In genomic region chr19:46175173-46175572, GRCm38 (mm10) we compare ENCODE assay signal across 23 mouse cellular contexts. TPM values are rescaled to one million over a fixed set of nuclear protein-coding genes. Genes with fewer than 3 reads are reported as not detected.
DNase-seq lines count a peak whose midpoint lies in the region; ATAC-seq and TF ChIP-seq lines count a peak whose summit lies in the region.
"Had no signal": no experiment of that assay in that cellular context is flagged by ENCODE, and none has a peak within 500 bp of the region (broad histone marks: within the 10 kb centered on the region; RNA-seq: fewer than 3 reads in every experiment).

No protein-coding gene starts in this region.

- H3K9me3 ChIP-seq in lung, embryonic 14.5 days (ENCODE audit: low read depth, low read length), result no peaks in the 10 kb centered on the region
- H3K9me3 ChIP-seq in lung, embryonic 16.5 days (ENCODE audit: control insufficient read depth, low read length), result no peaks in the 10 kb centered on the region
- H3K9me3 ChIP-seq in stomach, embryonic 16.5 days (replicated peaks; ENCODE audit: control insufficient read depth, low read length), result no peaks in the 10 kb centered on the region
- H3K9me3 ChIP-seq: embryonic facial prominence, embryonic 10.5 days; embryonic facial prominence, embryonic 12.5 days; forebrain, embryonic 13.5 days; forebrain, embryonic 15.5 days had no signal

- no peak overlapping the region for H3K4me3 ChIP-seq in lung, embryonic 14.5 days (ENCODE audit: low read depth, low read length)
- H3K4me3 ChIP-seq in lung, embryonic 16.5 days (ENCODE audit: low read length), result no peak overlapping the region
- no peak overlapping the region for H3K4me3 ChIP-seq in stomach, embryonic 16.5 days (replicated peaks; ENCODE audit: low read length)
- H3K4me3 ChIP-seq: embryonic facial prominence, embryonic 10.5 days; embryonic facial prominence, embryonic 12.5 days; forebrain, embryonic 13.5 days; forebrain, embryonic 15.5 days had no signal

- no peak overlapping the region for H3K4me2 ChIP-seq in lung, embryonic 14.5 days
- no peak overlapping the region for H3K4me2 ChIP-seq in lung, embryonic 16.5 days (ENCODE audit: low read depth, low read length)
- H3K4me2 ChIP-seq in stomach, embryonic 16.5 days (ENCODE audit: low read depth, low read length), result no peak overlapping the region
- H3K4me2 ChIP-seq: embryonic facial prominence, embryonic 12.5 days; forebrain, embryonic 13.5 days; forebrain, embryonic 15.5 days had no signal

- H3K9ac ChIP-seq in lung, embryonic 14.5 days, result no peak overlapping the region
- H3K9ac ChIP-seq in lung, embryonic 16.5 days (ENCODE audit: low read length), result no peak overlapping the region
- H3K9ac ChIP-seq in stomach, embryonic 16.5 days (ENCODE audit: low read length), result no peak overlapping the region
- H3K9ac ChIP-seq: embryonic facial prominence, embryonic 12.5 days; forebrain, embryonic 13.5 days; forebrain, embryonic 15.5 days had no signal

- no peak for TF ChIP-seq CTCF in lung, embryonic 14.5 days (IDR thresholded peaks at IDR 0.05; ENCODE audit: low read depth)

- ATAC-seq in lung, embryonic 14.5 days (ENCODE audit: insufficient read depth), result no peak; the same call in 1 of the 2 replicates
- peak; percentile 43; the same call in 1 of the 2 replicates for ATAC-seq in lung, embryonic 16.5 days (ENCODE audit: low read depth)
- peak; percentile 53; the same call in 1 of the 2 replicates for ATAC-seq in stomach, embryonic 16.5 days (ENCODE audit: insufficient read depth, low FRiP score)
- ATAC-seq: forebrain, embryonic 13.5 days; forebrain, embryonic 15.5 days had no signal

- peak; percentile 15 for DNase-seq in lung, embryonic 14.5 days
- no peak for DNase-seq in lung, postnatal 4 days
- DNase-seq in lung, adult 18-20 months, result no peak
- peak; percentile 3 for DNase-seq in lung, postnatal 25 days (ENCODE audit: low spot score)
- DNase-seq in lung, postnatal 36 days, result no peak
- no peak for DNase-seq in cerebellum, adult 8-10 months
- DNase-seq: adrenal gland, adult 2 months; adrenal gland, postnatal 10 days; adrenal gland, postnatal 25 days; cerebellum, adult 11 months; cerebellum, adult 18-20 months; cerebellum, adult 9-10 months; cerebellum, postnatal 10 days; cerebellum, postnatal 25 days had no signal

- H3K27ac ChIP-seq in lung, embryonic 14.5 days (ENCODE audit: low read depth), result 0 out of 2 replicates have a peak overlapping the region, but pooled peaks have one; percentile 1
- H3K27ac ChIP-seq in lung, embryonic 16.5 days (ENCODE audit: low read length), result peak overlapping the region; percentile 15; the same call in 1 of the 2 replicates
- H3K27ac ChIP-seq in stomach, embryonic 16.5 days (ENCODE audit: low read length), result no peak overlapping the region
- H3K27ac ChIP-seq: embryonic facial prominence, embryonic 10.5 days; embryonic facial prominence, embryonic 12.5 days; forebrain, embryonic 13.5 days; forebrain, embryonic 15.5 days had no signal

- H3K27me3 ChIP-seq in lung, embryonic 14.5 days (ENCODE audit: insufficient read depth, low read length), result no peaks in the 10 kb centered on the region
- no peaks in the 10 kb centered on the region for H3K27me3 ChIP-seq in lung, embryonic 16.5 days (ENCODE audit: control insufficient read depth, insufficient read depth, low read depth, low read length)
- no peaks in the 10 kb centered on the region for H3K27me3 ChIP-seq in stomach, embryonic 16.5 days (ENCODE audit: control insufficient read depth, insufficient read depth, low read length)
- H3K27me3 ChIP-seq: embryonic facial prominence, embryonic 12.5 days; forebrain, embryonic 13.5 days; forebrain, embryonic 15.5 days had no signal

- peaks cover 21% of the 10 kb centered on the region for H3K36me3 ChIP-seq in lung, embryonic 14.5 days (ENCODE audit: insufficient read depth)
- H3K36me3 ChIP-seq in lung, embryonic 16.5 days (ENCODE audit: control insufficient read depth, insufficient read depth, low read length), result peaks cover 6% of the 10 kb centered on the region; the same call in 1 of the 2 replicates
- no peaks in the 10 kb centered on the region; the same call in 1 of the 2 replicates for H3K36me3 ChIP-seq in stomach, embryonic 16.5 days (ENCODE audit: control insufficient read depth, insufficient read depth, low read length)

- no peaks in the 10 kb centered on the region for H3K4me1 ChIP-seq in lung, embryonic 14.5 days (ENCODE audit: insufficient read depth)
- H3K4me1 ChIP-seq in lung, embryonic 16.5 days (replicated peaks; ENCODE audit: control insufficient read depth, insufficient read depth, low read length), result no peaks in the 10 kb centered on the region
- no peaks in the 10 kb centered on the region for H3K4me1 ChIP-seq in stomach, embryonic 16.5 days (ENCODE audit: control insufficient read depth, insufficient read depth, low read length)
- H3K4me1 ChIP-seq: embryonic facial prominence, embryonic 10.5 days; embryonic facial prominence, embryonic 12.5 days had no signal

RNA-seq across cellular contexts. Expression of gene Gbf1, which starts 22.9 kb away (rescaled TPM):
- 63.6 and 66.4 TPM in 2 replicates for polyA plus RNA-seq in lung, embryonic 14.5 days (2014; fragmentation: Nextera tagmentation; extraction: Ambion mirVana)
- polyA plus RNA-seq in lung, embryonic 16.5 days (2015; fragmentation: Nextera tagmentation; extraction: Ambion mirVana), result 45.5 and 47.2 TPM in 2 replicates
- polyA plus RNA-seq in stomach, embryonic 16.5 days (2015; fragmentation: Nextera tagmentation; extraction: Ambion mirVana), result 36.4 and 40.4 TPM in 2 replicates

RNA-seq across cellular contexts. Expression of gene Pitx3, which starts 27.0 kb away (rescaled TPM):
- 0.41 and 0.82 TPM in 2 replicates for polyA plus RNA-seq in lung, embryonic 14.5 days (2014; fragmentation: Nextera tagmentation; extraction: Ambion mirVana)
- 0.55 TPM in 1 of 2 replicates, not detected in the other for polyA plus RNA-seq in lung, embryonic 16.5 days (2015; fragmentation: Nextera tagmentation; extraction: Ambion mirVana)
- 0.57 TPM in 1 of 2 replicates, not detected in the other for polyA plus RNA-seq in stomach, embryonic 16.5 days (2015; fragmentation: Nextera tagmentation; extraction: Ambion mirVana)
- polyA plus RNA-seq: adrenal gland, adult 2 months; forebrain, embryonic 11.5 days; forebrain, embryonic 13.5 days; forebrain, embryonic 15.5 days had no signal

RNA-seq across cellular contexts. Expression of gene Elovl3, which starts 43.5 kb away (rescaled TPM):
- polyA plus RNA-seq in lung, embryonic 14.5 days (2014; fragmentation: Nextera tagmentation; extraction: Ambion mirVana), result not detected in 2 replicates
- 0.10 TPM in 1 of 2 replicates, not detected in the other for polyA plus RNA-seq in lung, embryonic 16.5 days (2015; fragmentation: Nextera tagmentation; extraction: Ambion mirVana)
- 0.06 TPM in 1 of 2 replicates, not detected in the other for polyA plus RNA-seq in stomach, embryonic 16.5 days (2015; fragmentation: Nextera tagmentation; extraction: Ambion mirVana)
- polyA plus RNA-seq: brain, embryonic 14.5 days; cortical plate, adult 2 months; embryonic facial prominence, embryonic 10.5 days; forebrain, embryonic 13.5 days; forebrain, embryonic 15.5 days had no signal

Comparison
In these comparisons a context has a peak if more than half of its experiments do, and no peak if none do; other contexts are left out.
1. DNase-seq: peak in lung, embryonic 14.5 days (single experiment) and lung, postnatal 25 days (single experiment); none in lung, postnatal 4 days (0 of 2), lung, adult 18-20 months (0 of 2), lung, postnatal 36 days (single experiment) and cerebellum, adult 8-10 months (single experiment).